Mouse (Mus musculus): Measurements from ENCODE around the gene Sumo1. TPM values are rescaled to one million over a fixed set of nuclear protein-coding genes. Genes with fewer than 3 reads are reported as not detected.

Gene Sumo1
- total RNA-seq, 1 experiment, result 161 TPM

- H3K4me3 ChIP-seq (ENCODE audit: insufficient read depth in 1 of 2, low read depth in 1 of 2, low read length in 2 of 2, poor library complexity in 1 of 2, severe bottlenecking in 1 of 2), result no peak overlapping the region
- no peak for DNase-seq (ENCODE audit: low read depth, low spot score)
- in situ Hi-C loops (cut with MboI; ENCODE audit: low sequenced_read_pairs in 2 of 2, unreplicated experiment in 2 of 2), result no loop called here
- peaks cover 2 to 4% of the 10 kb centered on the region in 2 experiments; a peak in 1 of 4 replicates for H3K4me1 ChIP-seq (ENCODE audit: control insufficient read depth in 2 of 2, insufficient read depth in 2 of 2, low read length in 2 of 2, poor library complexity in 1 of 2)
- no peak overlapping the region for H3K9ac ChIP-seq (ENCODE audit: insufficient read depth, low read depth, low read length, poor library complexity, severe bottlenecking)
- no peak for TF ChIP-seq ZNF384 (IDR thresholded peaks at IDR 0.05; ENCODE audit: low read depth, low read length)
- no peaks in the 10 kb centered on the region for H3K36me3 ChIP-seq (ENCODE audit: control insufficient read depth, insufficient read depth, low read length, poor library complexity, severe bottlenecking)
- H3K27ac ChIP-seq (ENCODE audit: insufficient read depth, low read depth, low read length, poor library complexity, severe bottlenecking), result no peak overlapping the region
- no peaks in the 10 kb centered on the region for H3K9me3 ChIP-seq (ENCODE audit: control insufficient read depth, insufficient read depth, low read depth, low read length)
Observed at GRCm38 (mm10) chr1:59574262-59575187, 96.1 kb downstream of the Sumo1 start.

- TF ChIP-seq ZC3H11A (IDR thresholded peaks at IDR 0.05; ENCODE audit: borderline replicate concordance, low read depth, low read length) (no peak), MAFK (IDR thresholded peaks at IDR 0.05; ENCODE audit: insufficient read depth, low read depth, low read length) (no peak), ZNF384 (IDR thresholded peaks at IDR 0.05; ENCODE audit: low read depth, low read length) (no peak), CHD2 (IDR thresholded peaks at IDR 0.05; ENCODE audit: low read depth, low read length) (no peak), HCFC1 (IDR thresholded peaks at IDR 0.05; ENCODE audit: borderline replicate concordance, insufficient read depth, low read length) (no peak)
- Histone ChIP-seq H3K9me3 (ENCODE audit: control insufficient read depth, insufficient read depth, low read depth, low read length) (no peaks in the 10 kb centered on the region), H3K36me3 (ENCODE audit: control insufficient read depth, insufficient read depth, low read length, poor library complexity, severe bottlenecking) (no peaks in the 10 kb centered on the region), H3K27ac (ENCODE audit: insufficient read depth, low read depth, low read length, poor library complexity, severe bottlenecking) (no peak overlapping the region), H3K4me3 (ENCODE audit: insufficient read depth in 1 of 2, low read depth in 1 of 2, low read length in 2 of 2, poor library complexity in 1 of 2, severe bottlenecking in 1 of 2) (no peak overlapping the region), H3K9ac (ENCODE audit: insufficient read depth, low read depth, low read length, poor library complexity, severe bottlenecking) (no peak overlapping the region), H3K4me1 (ENCODE audit: control insufficient read depth in 2 of 2, insufficient read depth in 2 of 2, low read length in 2 of 2, poor library complexity in 1 of 2) (peaks cover 2 to 3% of the 10 kb centered on the region in 2 experiments; a peak in 1 of 4 replicates)
- no peak for DNase-seq (ENCODE audit: low read depth, low spot score)
- in situ Hi-C loops (cut with MboI; ENCODE audit: low sequenced_read_pairs in 2 of 2, unreplicated experiment in 2 of 2), result no loop called here
Observed at GRCm38 (mm10) chr1:59573843-59574242, 96.8 kb downstream of the Sumo1 start.

- TF ChIP-seq MAFK (IDR thresholded peaks at IDR 0.05; ENCODE audit: insufficient read depth, low read depth, low read length), result no peak
- TF ChIP-seq ZC3H11A (IDR thresholded peaks at IDR 0.05; ENCODE audit: borderline replicate concordance, low read depth, low read length), result no peak
- no peak for TF ChIP-seq HCFC1 (IDR thresholded peaks at IDR 0.05; ENCODE audit: borderline replicate concordance, insufficient read depth, low read length)
- TF ChIP-seq ZNF384 (IDR thresholded peaks at IDR 0.05; ENCODE audit: low read depth, low read length), result no peak
- TF ChIP-seq CHD2 (IDR thresholded peaks at IDR 0.05; ENCODE audit: low read depth, low read length), result no peak
- no peak overlapping the region for H3K9ac ChIP-seq (ENCODE audit: insufficient read depth, low read depth, low read length, poor library complexity, severe bottlenecking)
- in situ Hi-C loops (cut with MboI; ENCODE audit: low sequenced_read_pairs in 2 of 2, unreplicated experiment in 2 of 2), result no loop called here
- no peaks in the 10 kb centered on the region for H3K36me3 ChIP-seq (ENCODE audit: control insufficient read depth, insufficient read depth, low read length, poor library complexity, severe bottlenecking)
- no peak for DNase-seq (ENCODE audit: low read depth, low spot score)
- H3K4me3 ChIP-seq (ENCODE audit: insufficient read depth in 1 of 2, low read depth in 1 of 2, low read length in 2 of 2, poor library complexity in 1 of 2, severe bottlenecking in 1 of 2), result no peak overlapping the region
- H3K4me1 ChIP-seq (ENCODE audit: control insufficient read depth in 2 of 2, insufficient read depth in 2 of 2, low read length in 2 of 2, poor library complexity in 1 of 2), result peaks cover 2 to 3% of the 10 kb centered on the region in 2 experiments; a peak in 1 of 4 replicates
- no peaks in the 10 kb centered on the region for H3K9me3 ChIP-seq (ENCODE audit: control insufficient read depth, insufficient read depth, low read depth, low read length)
- H3K27ac ChIP-seq (ENCODE audit: insufficient read depth, low read depth, low read length, poor library complexity, severe bottlenecking), result no peak overlapping the region
Observed at GRCm38 (mm10) chr1:59571502-59571901, 99.1 kb downstream of the Sumo1 start.

- Histone ChIP-seq H3K27ac (ENCODE audit: insufficient read depth, low read depth, low read length, poor library complexity, severe bottlenecking) (no peak overlapping the region), H3K4me1 (ENCODE audit: control insufficient read depth in 2 of 2, insufficient read depth in 2 of 2, low read length in 2 of 2, poor library complexity in 1 of 2) (peaks cover 2 to 3% of the 10 kb centered on the region in 2 experiments; a peak in 1 of 4 replicates), H3K9me3 (ENCODE audit: control insufficient read depth, insufficient read depth, low read depth, low read length) (no peaks in the 10 kb centered on the region), H3K9ac (ENCODE audit: insufficient read depth, low read depth, low read length, poor library complexity, severe bottlenecking) (no peak overlapping the region), H3K36me3 (ENCODE audit: control insufficient read depth, insufficient read depth, low read length, poor library complexity, severe bottlenecking) (no peaks in the 10 kb centered on the region), H3K4me3 (ENCODE audit: insufficient read depth in 1 of 2, low read depth in 1 of 2, low read length in 2 of 2, poor library complexity in 1 of 2, severe bottlenecking in 1 of 2) (no peak overlapping the region)
- DNase-seq (ENCODE audit: low read depth, low spot score), result no peak
- in situ Hi-C loops (cut with MboI; ENCODE audit: low sequenced_read_pairs in 2 of 2, unreplicated experiment in 2 of 2), result no loop called here
- TF ChIP-seq ZNF384 (IDR thresholded peaks at IDR 0.05; ENCODE audit: low read depth, low read length), result peak; percentile 77
- TF ChIP-seq ZC3H11A (IDR thresholded peaks at IDR 0.05; ENCODE audit: borderline replicate concordance, low read depth, low read length), result no peak
- TF ChIP-seq HCFC1 (IDR thresholded peaks at IDR 0.05; ENCODE audit: borderline replicate concordance, insufficient read depth, low read length), result no peak
- no peak for TF ChIP-seq MAFK (IDR thresholded peaks at IDR 0.05; ENCODE audit: insufficient read depth, low read depth, low read length)
- TF ChIP-seq CHD2 (IDR thresholded peaks at IDR 0.05; ENCODE audit: low read depth, low read length), result no peak
Observed at GRCm38 (mm10) chr1:59570767-59571166, 99.9 kb downstream of the Sumo1 start.
